Mouse (Mus musculus): ENCODE results near the gene Espl1. TPM values are rescaled to one million over a fixed set of nuclear protein-coding genes. Genes with fewer than 3 reads are reported as not detected.

Espl1 gene
- 5.2 TPM for polyA plus RNA-seq (2014; fragmentation: Illumina TruSeq; extraction: RNeasy Lipid Tissue Mini Kit (QIAGEN cat#74804); ENCODE audit: low read depth, low replicate concordance)

GRCm38 (mm10) chr15:102295633-102296367 is at the start of gene Espl1:
TSS of gene Espl1 (plus strand) at chr15:102296266.

DNA sequence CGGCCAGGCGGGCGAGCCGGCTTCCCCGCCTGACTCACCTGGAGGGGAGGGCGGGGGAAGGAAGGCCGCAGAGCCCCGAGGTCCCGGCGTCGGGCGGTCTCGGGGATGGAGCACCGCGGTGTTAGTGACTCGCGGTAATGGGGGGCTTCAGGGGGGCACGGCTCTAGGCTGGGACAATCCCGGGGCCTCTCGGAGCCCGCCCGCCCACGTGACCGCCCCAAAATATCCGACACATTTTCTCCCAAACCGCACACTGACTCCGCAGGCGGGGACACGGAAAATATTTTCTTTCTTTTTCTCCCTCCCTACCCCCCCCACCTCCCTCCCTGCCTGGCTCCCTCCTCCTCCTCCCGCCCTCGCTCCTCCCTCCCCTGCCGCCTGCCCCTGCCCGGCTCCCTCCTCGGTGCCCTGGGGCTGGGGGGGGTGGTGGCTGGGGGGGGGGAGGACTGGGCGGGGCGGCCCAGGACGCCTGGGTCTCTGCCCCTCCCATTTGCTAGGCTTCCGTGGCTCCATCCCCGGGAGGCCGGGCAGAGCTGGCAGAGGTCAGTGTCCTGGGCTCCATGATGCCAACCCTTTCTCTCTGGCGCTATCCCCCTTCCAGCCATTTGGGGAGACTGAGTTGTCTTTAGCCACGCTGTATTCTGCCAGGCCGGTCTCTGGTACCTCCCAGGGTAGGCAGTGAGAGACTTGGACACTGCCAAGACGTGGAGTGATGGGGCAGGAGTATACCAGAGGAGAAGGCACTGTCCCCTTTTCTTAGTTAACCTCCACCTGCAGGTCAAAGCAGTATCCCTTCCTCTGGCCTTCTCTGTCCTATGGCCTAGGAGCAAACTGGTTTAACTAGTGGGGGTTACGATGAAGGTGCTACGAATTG is 38.6 kb upstream of the Espl1 start, which contains the start of gene Rarg:
Rarg (minus strand) TSS at position 316 of the 874 bp plus-strand sequence.

GRCm38 (mm10) chr15:102270274-102270960 is 25.6 kb upstream of the Espl1 start, which contains the start of gene Gm9918:
TSS of gene Gm9918 (plus strand) at chr15:102270563.

GRCm38 (mm10) chr15:102279092-102279782 is 16.8 kb upstream of the Espl1 start, which contains the start of gene Mfsd5:
TSS of gene Mfsd5 (plus strand) at chr15:102279454.

DNA sequence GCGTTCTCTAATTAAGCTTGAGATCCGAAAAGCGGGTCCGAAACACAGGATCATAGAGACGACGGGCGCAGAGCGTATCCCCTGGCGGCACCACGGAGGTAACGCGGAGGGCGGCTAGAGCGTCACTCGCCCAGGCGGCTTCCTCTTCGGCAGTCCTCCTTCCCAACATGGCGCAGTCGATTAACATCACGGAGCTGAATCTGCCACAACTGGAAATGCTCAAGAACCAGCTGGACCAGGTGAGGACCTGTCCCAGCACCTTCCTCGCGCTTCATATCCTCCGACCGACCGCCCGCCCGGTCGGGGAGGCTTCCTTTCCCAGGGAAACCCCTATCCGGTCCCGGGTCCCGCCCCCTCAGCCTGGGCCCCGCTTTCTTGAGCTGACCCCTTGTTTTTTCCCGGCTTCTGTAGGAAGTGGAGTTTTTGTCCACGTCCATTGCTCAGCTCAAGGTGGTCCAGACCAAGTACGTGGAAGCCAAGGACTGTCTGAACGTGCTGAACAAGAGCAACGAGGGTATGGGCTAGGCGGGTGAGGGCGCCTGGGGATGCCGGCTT is 30.0 kb downstream of the Espl1 start, which contains the start of gene Pfdn5:
Pfdn5 (plus strand) TSS at position 95 of the 555 bp plus-strand sequence.

DNA sequence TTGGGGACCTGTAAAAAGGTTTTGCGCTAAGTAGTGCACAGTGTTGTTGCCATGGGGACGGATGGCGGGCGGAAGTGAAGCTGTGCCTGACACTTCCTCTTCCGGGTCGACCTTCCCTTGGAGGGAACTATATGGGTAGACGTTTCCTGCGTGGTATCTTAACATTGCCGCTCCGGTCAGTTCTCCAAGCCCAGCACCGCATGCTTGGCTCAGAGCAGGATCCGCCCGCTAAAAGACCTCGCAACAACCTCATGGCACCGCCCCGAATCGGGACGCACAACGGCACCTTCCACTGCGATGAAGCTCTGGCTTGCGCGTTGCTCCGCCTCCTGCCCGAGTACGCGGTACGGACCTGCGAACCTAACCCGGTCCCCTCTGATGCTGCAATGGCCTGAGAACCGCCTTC is 35.5 kb downstream of the Espl1 start, which contains the start of gene Myg1:
Myg1 (plus strand) TSS at position 100 of the 406 bp plus-strand sequence.

GRCm38 (mm10) chr15:102350138-102350941 is 54.3 kb downstream of the Espl1 start, which contains the start of gene Aaas:
TSS of gene Aaas (minus strand) at chr15:102350771.

GRCm38 (mm10) chr15:102366733-102367344 is 70.8 kb downstream of the Espl1 start, which contains the start of gene Sp7:
TSS of gene Sp7 (minus strand) at chr15:102367182.

Other genes starting within 250 kb of the Espl1 start
- gene Eif4b, start 222.5 kb upstream of the Espl1 start, polyA plus RNA-seq (2014; fragmentation: Illumina TruSeq; extraction: RNeasy Lipid Tissue Mini Kit (QIAGEN cat#74804); ENCODE audit: low read depth, low replicate concordance) = 54.3 TPM
- 3.6 TPM for gene Tns2, start 195.9 kb upstream of the Espl1 start, polyA plus RNA-seq (2014; fragmentation: Illumina TruSeq; extraction: RNeasy Lipid Tissue Mini Kit (QIAGEN cat#74804); ENCODE audit: low read depth, low replicate concordance)
- gene Spryd3, start 160.0 kb upstream of the Espl1 start, polyA plus RNA-seq (2014; fragmentation: Illumina TruSeq; extraction: RNeasy Lipid Tissue Mini Kit (QIAGEN cat#74804); ENCODE audit: low read depth, low replicate concordance) = 0.81 TPM
- 0.57 TPM for gene Igfbp6, start 151.9 kb upstream of the Espl1 start, polyA plus RNA-seq (2014; fragmentation: Illumina TruSeq; extraction: RNeasy Lipid Tissue Mini Kit (QIAGEN cat#74804); ENCODE audit: low read depth, low replicate concordance)
- not detected for gene Soat2, start 145.7 kb upstream of the Espl1 start, polyA plus RNA-seq (2014; fragmentation: Illumina TruSeq; extraction: RNeasy Lipid Tissue Mini Kit (QIAGEN cat#74804); ENCODE audit: low read depth, low replicate concordance)
- 10.3 TPM for gene Zfp740, start 93.0 kb upstream of the Espl1 start, polyA plus RNA-seq (2014; fragmentation: Illumina TruSeq; extraction: RNeasy Lipid Tissue Mini Kit (QIAGEN cat#74804); ENCODE audit: low read depth, low replicate concordance)
- 5.8 TPM for gene Csad, start 91.5 kb upstream of the Espl1 start, polyA plus RNA-seq (2014; fragmentation: Illumina TruSeq; extraction: RNeasy Lipid Tissue Mini Kit (QIAGEN cat#74804); ENCODE audit: low read depth, low replicate concordance)
- gene Itgb7, start 64.3 kb upstream of the Espl1 start, polyA plus RNA-seq (2014; fragmentation: Illumina TruSeq; extraction: RNeasy Lipid Tissue Mini Kit (QIAGEN cat#74804); ENCODE audit: low read depth, low replicate concordance) = not detected
- gene Rarg, start 38.7 kb upstream of the Espl1 start, polyA plus RNA-seq (2014; fragmentation: Illumina TruSeq; extraction: RNeasy Lipid Tissue Mini Kit (QIAGEN cat#74804); ENCODE audit: low read depth, low replicate concordance) = 1.2 TPM
- gene Gm9918, start 25.7 kb upstream of the Espl1 start, polyA plus RNA-seq (2014; fragmentation: Illumina TruSeq; extraction: RNeasy Lipid Tissue Mini Kit (QIAGEN cat#74804); ENCODE audit: low read depth, low replicate concordance) = not detected
- gene Mfsd5, start 16.8 kb upstream of the Espl1 start, polyA plus RNA-seq (2014; fragmentation: Illumina TruSeq; extraction: RNeasy Lipid Tissue Mini Kit (QIAGEN cat#74804); ENCODE audit: low read depth, low replicate concordance) = 0.20 TPM
- gene Pfdn5, start 29.9 kb downstream of the Espl1 start, polyA plus RNA-seq (2014; fragmentation: Illumina TruSeq; extraction: RNeasy Lipid Tissue Mini Kit (QIAGEN cat#74804); ENCODE audit: low read depth, low replicate concordance) = 178 TPM
- gene Myg1, start 35.4 kb downstream of the Espl1 start, polyA plus RNA-seq (2014; fragmentation: Illumina TruSeq; extraction: RNeasy Lipid Tissue Mini Kit (QIAGEN cat#74804); ENCODE audit: low read depth, low replicate concordance) = 8.8 TPM
- 10.5 TPM for gene Aaas, start 54.5 kb downstream of the Espl1 start, polyA plus RNA-seq (2014; fragmentation: Illumina TruSeq; extraction: RNeasy Lipid Tissue Mini Kit (QIAGEN cat#74804); ENCODE audit: low read depth, low replicate concordance)
- 0.06 TPM for gene Sp7, start 70.9 kb downstream of the Espl1 start, polyA plus RNA-seq (2014; fragmentation: Illumina TruSeq; extraction: RNeasy Lipid Tissue Mini Kit (QIAGEN cat#74804); ENCODE audit: low read depth, low replicate concordance)
- gene Sp1, start 109.9 kb downstream of the Espl1 start, polyA plus RNA-seq (2014; fragmentation: Illumina TruSeq; extraction: RNeasy Lipid Tissue Mini Kit (QIAGEN cat#74804); ENCODE audit: low read depth, low replicate concordance) = 42.2 TPM
- gene Amhr2, start 149.1 kb downstream of the Espl1 start, polyA plus RNA-seq (2014; fragmentation: Illumina TruSeq; extraction: RNeasy Lipid Tissue Mini Kit (QIAGEN cat#74804); ENCODE audit: low read depth, low replicate concordance) = 3.7 TPM
- gene Prr13, start 162.8 kb downstream of the Espl1 start, polyA plus RNA-seq (2014; fragmentation: Illumina TruSeq; extraction: RNeasy Lipid Tissue Mini Kit (QIAGEN cat#74804); ENCODE audit: low read depth, low replicate concordance) = 5.6 TPM
- 1,121 TPM for gene Pcbp2, start 174.3 kb downstream of the Espl1 start, polyA plus RNA-seq (2014; fragmentation: Illumina TruSeq; extraction: RNeasy Lipid Tissue Mini Kit (QIAGEN cat#74804); ENCODE audit: low read depth, low replicate concordance)
- gene Gm10337, start 207.5 kb downstream of the Espl1 start, polyA plus RNA-seq (2014; fragmentation: Illumina TruSeq; extraction: RNeasy Lipid Tissue Mini Kit (QIAGEN cat#74804); ENCODE audit: low read depth, low replicate concordance) = not detected
- 1.4 TPM for gene Map3k12, start 220.8 kb downstream of the Espl1 start, polyA plus RNA-seq (2014; fragmentation: Illumina TruSeq; extraction: RNeasy Lipid Tissue Mini Kit (QIAGEN cat#74804); ENCODE audit: low read depth, low replicate concordance)
- 7.4 TPM for gene Tarbp2, start 221.9 kb downstream of the Espl1 start, polyA plus RNA-seq (2014; fragmentation: Illumina TruSeq; extraction: RNeasy Lipid Tissue Mini Kit (QIAGEN cat#74804); ENCODE audit: low read depth, low replicate concordance)
- not detected for gene Npff, start 228.7 kb downstream of the Espl1 start, polyA plus RNA-seq (2014; fragmentation: Illumina TruSeq; extraction: RNeasy Lipid Tissue Mini Kit (QIAGEN cat#74804); ENCODE audit: low read depth, low replicate concordance)